Mouse (Mus musculus) kidney, embryonic 16.5 days (tissue): Measurements from ENCODE around the gene Arhgap10. TPM values are rescaled to one million over a fixed set of nuclear protein-coding genes. Genes with fewer than 3 reads are reported as not detected.
A peak's percentile ranks its signal among the peaks of the same experiment; 100 is the strongest.

Experiments used
- ATAC-seq: fragments of 200-750 bp; cut with Nextera tagmentation; 2 replicates; pipeline ENCODE4 v1.8.0; 2017; ENCODE audit warnings: moderate TSS enrichment; ENCODE audit not compliant: low FRiP score, low TSS enrichment
- H3K27ac ChIP-seq: fragments of 300-500 bp; sonication (generic); 2 replicates; pipeline ENCODE4 v1.5.1; 2014; ENCODE audit warnings: low read length
- H3K27me3 ChIP-seq: fragments of 300-500 bp; sonication (generic); 2 replicates; pipeline ENCODE4 v1.6.1; 2014; ENCODE audit warnings: low read length, control low read depth, mixed read lengths; ENCODE audit not compliant: insufficient read depth
- H3K36me3 ChIP-seq: fragments of 300-500 bp; sonication (generic); 2 replicates; pipeline ENCODE4 v1.6.1; 2014; ENCODE audit warnings: low read length, control low read depth, mixed read lengths; ENCODE audit not compliant: insufficient read depth
- H3K4me1 ChIP-seq: fragments of 300-500 bp; sonication (generic); 2 replicates; pipeline ENCODE4 v1.6.1; 2014; ENCODE audit warnings: low read length, control low read depth, mixed read lengths; ENCODE audit not compliant: insufficient read depth
- H3K4me2 ChIP-seq: fragments of 300-500 bp; sonication (generic); replicated peaks from 2 replicates; pipeline ENCODE4 v1.6.1; 2014; ENCODE audit warnings: low read depth, low read length
- H3K4me3 ChIP-seq: fragments of 300-500 bp; sonication (generic); 2 replicates; pipeline ENCODE4 v1.5.1; 2014; ENCODE audit warnings: mild to moderate bottlenecking, low read length
- H3K9ac ChIP-seq: fragments of 300-500 bp; sonication (generic); replicated peaks from 2 replicates; pipeline ENCODE4 v1.6.1; 2014; ENCODE audit warnings: low read length
- H3K9me3 ChIP-seq: fragments of 300-500 bp; sonication (generic); 2 replicates; pipeline ENCODE4 v1.6.1; 2016; ENCODE audit warnings: low read length, control low read depth
- WGBS: fragments of 180-500 bp; shearing (Covaris S2); extraction: QIAGEN DNeasy Blood & Tissue Kit; methylation state at CpG from one replicate; pipeline ENCODE4 v1.1.7; 2014; 5-methylcytosine and 5-hydroxymethylcytosine counted together
- polyA plus RNA-seq: library from polyadenylated mRNA; unstranded; fragments of >200 nt; fragmentation: Nextera tagmentation; extraction: Ambion mirVana; gene quantifications from 2 replicates; pipeline ENCODE4 v1.2.1, GENCODE M21; 2015

Gene Arhgap10
- polyA plus RNA-seq, 1 experiment from 2014 or later: 36.0 TPM

GRCm38 (mm10) chr8:77422632-77423252, 95.0 kb downstream of the Arhgap10 start:
- H3K4me2 ChIP-seq: no peak overlapping the region
- H3K27ac ChIP-seq: no peak overlapping the region
- no peak overlapping the region for H3K4me3 ChIP-seq
- 82% methylated on average over 15 of the region's 15 CpGs for WGBS
- H3K4me1 ChIP-seq: no peaks in the 10 kb centered on the region
- no peak overlapping the region for H3K9ac ChIP-seq
- no peak for ATAC-seq
- H3K9me3 ChIP-seq: no peaks in the 10 kb centered on the region
- H3K27me3 ChIP-seq: no peaks in the 10 kb centered on the region
- H3K36me3 ChIP-seq: 0 out of 2 replicates have a peak, but pooled peaks cover 8% of the 10 kb centered on the region

GRCm38 (mm10) chr8:77421596-77421995, 96.2 kb downstream of the Arhgap10 start:
- Histone ChIP-seq H3K9ac (no peak overlapping the region), H3K9me3 (no peaks in the 10 kb centered on the region), H3K4me3 (no peak overlapping the region), H3K27me3 (no peaks in the 10 kb centered on the region), H3K27ac (no peak overlapping the region), H3K4me1 (peaks cover 5% of the 10 kb centered on the region), H3K36me3 (0 out of 2 replicates have a peak, but pooled peaks cover 8% of the 10 kb centered on the region), H3K4me2 (no peak overlapping the region)
- WGBS: 83% methylated on average over 13 of the region's 13 CpGs
- no peak for ATAC-seq

- H3K9me3 ChIP-seq: no peaks in the 10 kb centered on the region
- H3K27ac ChIP-seq: no peak overlapping the region
- no peak overlapping the region for H3K9ac ChIP-seq
- H3K36me3 ChIP-seq: 0 out of 2 replicates have a peak, but pooled peaks cover 8% of the 10 kb centered on the region
- H3K4me2 ChIP-seq: no peak overlapping the region
- WGBS: 55% methylated on average over 4 of the region's 4 CpGs
- peaks cover 11% of the 10 kb centered on the region for H3K4me1 ChIP-seq
- no peak for ATAC-seq
- H3K27me3 ChIP-seq: no peaks in the 10 kb centered on the region
- no peak overlapping the region for H3K4me3 ChIP-seq
Observed at GRCm38 (mm10) chr8:77419731-77420130, 98.0 kb downstream of the Arhgap10 start.

GRCm38 (mm10) chr8:77416738-77417137, 101.0 kb downstream of the Arhgap10 start:
- ATAC-seq: peak; percentile 66
- no peak overlapping the region for H3K4me3 ChIP-seq
- no peak overlapping the region for H3K27ac ChIP-seq
- H3K36me3 ChIP-seq: peaks cover 20% of the 10 kb centered on the region
- peaks cover 11% of the 10 kb centered on the region for H3K4me1 ChIP-seq
- no peak overlapping the region for H3K9ac ChIP-seq
- no peaks in the 10 kb centered on the region for H3K9me3 ChIP-seq
- 9% methylated on average over 5 of the region's 5 CpGs for WGBS
- no peak overlapping the region for H3K4me2 ChIP-seq
- H3K27me3 ChIP-seq: no peaks in the 10 kb centered on the region

GRCm38 (mm10) chr8:77416034-77416433, 101.7 kb downstream of the Arhgap10 start:
- Histone ChIP-seq H3K27me3 (no peaks in the 10 kb centered on the region), H3K4me1 (peaks cover 11% of the 10 kb centered on the region), H3K9ac (no peak overlapping the region), H3K27ac (no peak overlapping the region), H3K4me3 (no peak overlapping the region), H3K9me3 (no peaks in the 10 kb centered on the region), H3K4me2 (no peak overlapping the region), H3K36me3 (peaks cover 26% of the 10 kb centered on the region)
- WGBS: 36% methylated on average over 5 of the region's 5 CpGs
- ATAC-seq: peak; percentile 53; the same call in 1 of the 2 replicates

- Histone ChIP-seq H3K9ac (no peak overlapping the region), H3K36me3 (peaks cover 37% of the 10 kb centered on the region), H3K4me2 (no peak overlapping the region), H3K4me3 (no peak overlapping the region), H3K27ac (no peak overlapping the region), H3K9me3 (no peaks in the 10 kb centered on the region), H3K27me3 (no peaks in the 10 kb centered on the region), H3K4me1 (peaks cover 4% of the 10 kb centered on the region; the same call in 1 of the 2 replicates)
- WGBS: 97% methylated on average over 15 of the region's 15 CpGs
- no peak for ATAC-seq
Observed at GRCm38 (mm10) chr8:77411262-77411661, 106.5 kb downstream of the Arhgap10 start.

- H3K9me3 ChIP-seq: no peaks in the 10 kb centered on the region
- H3K4me2 ChIP-seq: no peak overlapping the region
- WGBS: 77% methylated on average over 9 of the region's 9 CpGs
- H3K9ac ChIP-seq: no peak overlapping the region
- no peaks in the 10 kb centered on the region for H3K27me3 ChIP-seq
- H3K4me3 ChIP-seq: no peak overlapping the region
- peaks cover 38% of the 10 kb centered on the region for H3K36me3 ChIP-seq
- no peak overlapping the region for H3K27ac ChIP-seq
- no peak for ATAC-seq
- no peaks in the 10 kb centered on the region for H3K4me1 ChIP-seq
Observed at GRCm38 (mm10) chr8:77410394-77410793, 107.4 kb downstream of the Arhgap10 start.

- no peak for ATAC-seq
- Histone ChIP-seq H3K27me3 (no peaks in the 10 kb centered on the region), H3K9ac (no peak overlapping the region), H3K4me2 (no peak overlapping the region), H3K36me3 (peaks cover 35% of the 10 kb centered on the region), H3K4me1 (no peaks in the 10 kb centered on the region), H3K27ac (no peak overlapping the region), H3K4me3 (no peak overlapping the region), H3K9me3 (no peaks in the 10 kb centered on the region)
- WGBS: 92% methylated on average over 19 of the region's 19 CpGs
Observed at GRCm38 (mm10) chr8:77408527-77409215, 109.1 kb downstream of the Arhgap10 start.

- H3K4me3 ChIP-seq: no peak overlapping the region
- no peaks in the 10 kb centered on the region for H3K4me1 ChIP-seq
- H3K9me3 ChIP-seq: no peaks in the 10 kb centered on the region
- 90% methylated on average over 13 of the region's 13 CpGs for WGBS
- ATAC-seq: no peak
- no peaks in the 10 kb centered on the region for H3K27me3 ChIP-seq
- no peak overlapping the region for H3K27ac ChIP-seq
- no peak overlapping the region for H3K4me2 ChIP-seq
- peaks cover 27% of the 10 kb centered on the region for H3K36me3 ChIP-seq
- no peak overlapping the region for H3K9ac ChIP-seq
Observed at GRCm38 (mm10) chr8:77406846-77407245, 110.9 kb downstream of the Arhgap10 start.

- ATAC-seq: no peak
- Histone ChIP-seq H3K4me3 (no peak overlapping the region), H3K36me3 (peaks cover 24% of the 10 kb centered on the region; the same call in 1 of the 2 replicates), H3K27me3 (no peaks in the 10 kb centered on the region), H3K4me1 (no peaks in the 10 kb centered on the region), H3K27ac (no peak overlapping the region), H3K9ac (no peak overlapping the region), H3K4me2 (no peak overlapping the region), H3K9me3 (no peaks in the 10 kb centered on the region)
- 98% methylated on average over 5 of the region's 5 CpGs for WGBS
Observed at GRCm38 (mm10) chr8:77406444-77406843, 111.3 kb downstream of the Arhgap10 start.
